Mouse (Mus musculus): ENCODE data around the gene Mxra7.

- TF ChIP-seq CTCF (IDR thresholded peaks at IDR 0.05; ENCODE audit: extremely low read depth, insufficient read depth, insufficient read length, insufficient replicate concordance) (no peak), POLR2A (IDR thresholded peaks at IDR 0.05; ENCODE audit: low read depth, low read length) (no peak)
These were observed 25.1 kb downstream of the Mxra7 start for GRCm38 (mm10) chr11:116802709-116803108.

Data from spleen, adult 2 months (tissue).